Mouse (Mus musculus): ENCODE measurements at regions not wholly inside any gene's neighbourhood (a gene's known extent, or its start where the extent isn't known, plus 50 kb on each side); places are given as distances from the start of the nearest gene placed in this dataset.
A peak's percentile ranks its signal among the peaks of the same experiment; 100 is the strongest.

DNA sequence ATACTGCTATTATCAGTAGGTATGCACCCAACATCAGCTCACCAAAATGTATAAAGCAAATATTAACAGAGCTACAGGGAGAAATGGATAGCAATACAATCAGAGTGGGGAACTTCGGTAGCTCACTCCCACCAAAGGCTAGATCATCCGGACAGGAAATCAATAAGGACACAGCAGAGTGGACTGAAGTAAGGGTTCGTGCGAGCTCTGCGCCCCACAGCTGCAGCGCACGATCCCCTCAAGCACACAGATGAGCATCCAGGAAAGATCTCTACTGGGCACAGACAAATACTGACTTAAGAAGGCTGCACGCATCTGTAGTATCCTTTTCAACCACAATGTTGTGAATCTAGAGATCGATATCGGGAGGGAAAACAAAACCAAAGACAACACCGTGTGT is 517.5 kb upstream of the Adamts16 start:
- Histone ChIP-seq H3K4me1 (ENCODE audit: control insufficient read depth, insufficient read depth, low read length) (no peaks in the 10 kb centered on the region), H3K36me3 (ENCODE audit: control insufficient read depth, insufficient read depth, low read length) (no peaks in the 10 kb centered on the region), H3K4me2 (ENCODE audit: low read length) (no peak overlapping the region), H3K4me3 (ENCODE audit: low read depth, low read length) (no peak overlapping the region), H3K27ac (ENCODE audit: low read depth, low read length) (no peak overlapping the region), H3K9ac (ENCODE audit: low read length) (no peak overlapping the region), H3K27me3 (replicated peaks; ENCODE audit: control insufficient read depth, insufficient read depth, low read length) (0 out of 2 replicates have a peak, but pooled peaks cover 3% of the 10 kb centered on the region), H3K9me3 (replicated peaks; ENCODE audit: control insufficient read depth, low read length) (no peaks in the 10 kb centered on the region)
- DNase-seq (ENCODE audit: low spot score) (no peak), ATAC-seq (no peak)
- WGBS, result 88% methylated on average over 11 of the region's 11 CpGs

DNA sequence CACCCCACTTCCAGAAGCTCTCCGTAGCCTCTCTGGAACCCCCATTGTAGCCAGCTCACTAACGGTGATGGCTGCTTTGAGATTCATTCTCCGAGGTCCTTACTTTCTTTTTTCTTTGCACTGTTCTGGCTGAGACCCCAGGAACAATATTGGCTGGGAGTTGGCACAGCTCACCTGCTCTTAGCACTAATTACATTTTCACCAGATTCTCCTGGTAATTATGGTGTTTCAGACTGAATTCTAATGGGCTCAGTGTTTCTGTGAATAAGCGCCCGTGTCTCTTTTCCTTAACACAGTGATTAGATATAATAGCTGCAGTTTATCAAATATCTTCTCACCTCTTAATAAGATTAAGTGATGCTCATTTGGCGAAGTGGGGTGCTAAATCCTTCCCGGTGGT is 509.2 kb upstream of the Adamts16 start:
- WGBS, result 14% methylated on average over 7 of the region's 7 CpGs
- H3K9me3 ChIP-seq (replicated peaks; ENCODE audit: control insufficient read depth, low read length), result no peaks in the 10 kb centered on the region
- 0 out of 2 replicates have a peak, but pooled peaks have one; percentile 48 for ATAC-seq
- no peak overlapping the region for H3K9ac ChIP-seq (ENCODE audit: low read length)
- no peak overlapping the region for H3K4me2 ChIP-seq (ENCODE audit: low read length)
- peaks cover 14% of the 10 kb centered on the region; the same call in 1 of the 2 replicates for H3K27me3 ChIP-seq (replicated peaks; ENCODE audit: control insufficient read depth, insufficient read depth, low read length)
- H3K27ac ChIP-seq (ENCODE audit: low read depth, low read length), result no peak overlapping the region
- DNase-seq (ENCODE audit: low spot score), result peak; percentile 73
- H3K36me3 ChIP-seq (ENCODE audit: control insufficient read depth, insufficient read depth, low read length), result no peaks in the 10 kb centered on the region
- H3K4me3 ChIP-seq (ENCODE audit: low read depth, low read length), result no peak overlapping the region
- 0 out of 2 replicates have a peak, but pooled peaks cover 2% of the 10 kb centered on the region for H3K4me1 ChIP-seq (ENCODE audit: control insufficient read depth, insufficient read depth, low read length)

DNA sequence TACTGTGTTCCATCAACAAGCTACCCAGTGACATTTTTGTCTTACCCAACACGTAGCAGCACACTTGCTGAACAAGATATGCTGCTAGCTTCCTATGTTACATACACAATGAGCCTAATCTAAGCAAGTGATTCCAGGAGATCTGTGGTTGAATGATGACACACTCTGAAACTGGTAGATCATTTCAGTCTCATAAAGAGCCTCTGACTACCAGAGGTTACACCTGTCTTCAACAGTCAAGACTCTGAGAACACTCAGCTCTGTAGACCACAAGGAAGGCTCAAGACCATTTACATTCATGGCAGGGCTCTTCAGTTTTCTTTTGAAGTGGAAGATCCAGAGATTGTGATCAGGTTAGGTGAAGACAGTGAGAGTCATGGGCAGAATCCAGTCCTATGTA is 501.3 kb upstream of the Adamts16 start:
- Histone ChIP-seq H3K9ac (ENCODE audit: low read length) (no peak overlapping the region), H3K27me3 (replicated peaks; ENCODE audit: control insufficient read depth, insufficient read depth, low read length) (no peaks in the 10 kb centered on the region), H3K36me3 (ENCODE audit: control insufficient read depth, insufficient read depth, low read length) (no peaks in the 10 kb centered on the region), H3K4me2 (ENCODE audit: low read length) (no peak overlapping the region), H3K4me3 (ENCODE audit: low read depth, low read length) (no peak overlapping the region), H3K4me1 (ENCODE audit: control insufficient read depth, insufficient read depth, low read length) (no peaks in the 10 kb centered on the region), H3K9me3 (replicated peaks; ENCODE audit: control insufficient read depth, low read length) (no peaks in the 10 kb centered on the region), H3K27ac (ENCODE audit: low read depth, low read length) (no peak overlapping the region)
- WGBS, result 92% methylated on average over 1 of the region's 1 CpGs
- no peak for DNase-seq (ENCODE audit: low spot score)
- no peak for ATAC-seq

DNA sequence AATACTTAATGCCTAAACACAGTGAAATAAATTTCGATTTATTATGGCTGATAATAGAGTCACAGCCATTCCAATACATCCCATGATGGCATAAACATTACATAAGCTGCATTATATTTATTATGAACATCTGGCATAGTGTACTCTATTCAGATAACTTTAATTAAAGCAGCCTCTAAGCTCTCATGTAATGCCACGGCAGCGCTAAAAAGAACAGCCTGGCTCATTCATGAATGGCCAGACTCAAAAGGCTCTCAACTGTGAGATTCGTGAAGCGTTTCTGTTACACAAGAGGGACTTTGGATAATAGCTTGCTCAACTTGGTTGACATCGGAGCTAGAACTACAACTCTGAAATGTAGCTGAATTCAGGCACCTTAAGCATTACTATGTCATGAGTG is 497.1 kb upstream of the Adamts16 start:
- H3K4me1 ChIP-seq (ENCODE audit: control insufficient read depth, insufficient read depth, low read length), result no peaks in the 10 kb centered on the region
- no peak overlapping the region for H3K27ac ChIP-seq (ENCODE audit: low read depth, low read length)
- H3K36me3 ChIP-seq (ENCODE audit: control insufficient read depth, insufficient read depth, low read length), result no peaks in the 10 kb centered on the region
- no peak overlapping the region for H3K4me3 ChIP-seq (ENCODE audit: low read depth, low read length)
- no peaks in the 10 kb centered on the region for H3K9me3 ChIP-seq (replicated peaks; ENCODE audit: control insufficient read depth, low read length)
- 0 out of 2 replicates have a peak, but pooled peaks cover 3% of the 10 kb centered on the region for H3K27me3 ChIP-seq (replicated peaks; ENCODE audit: control insufficient read depth, insufficient read depth, low read length)
- no peak overlapping the region for H3K9ac ChIP-seq (ENCODE audit: low read length)
- peak; percentile 60 for ATAC-seq
- no peak overlapping the region for H3K4me2 ChIP-seq (ENCODE audit: low read length)
- whole genome bisulfite sequencing, result 6% methylated on average over 6 of the region's 6 CpGs
- DNase-seq (ENCODE audit: low spot score), result peak; percentile 70

DNA sequence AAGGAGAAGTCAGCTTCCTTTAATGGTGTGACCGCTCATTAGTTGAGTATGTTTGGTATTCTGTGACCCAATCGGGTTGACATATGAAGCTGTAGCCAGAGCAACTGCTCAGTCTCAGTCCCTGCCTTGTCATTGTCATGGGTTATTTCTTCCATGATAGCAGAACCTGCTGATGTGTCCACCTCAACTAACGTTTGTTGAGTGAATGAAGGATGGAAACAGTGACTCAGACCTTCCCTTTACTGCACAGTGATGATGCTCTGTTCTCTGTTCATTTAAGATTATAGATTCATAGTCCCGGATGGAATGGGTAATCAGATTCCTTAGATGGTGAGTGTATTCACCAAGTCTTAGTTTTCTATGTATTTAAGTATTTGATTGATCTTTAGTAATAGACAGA is 493.3 kb upstream of the Adamts16 start:
- no peaks in the 10 kb centered on the region for H3K36me3 ChIP-seq (ENCODE audit: control insufficient read depth, insufficient read depth, low read length)
- H3K9me3 ChIP-seq (replicated peaks; ENCODE audit: control insufficient read depth, low read length), result no peaks in the 10 kb centered on the region
- 0 out of 2 replicates have a peak, but pooled peaks cover 6% of the 10 kb centered on the region for H3K27me3 ChIP-seq (replicated peaks; ENCODE audit: control insufficient read depth, insufficient read depth, low read length)
- no peak for DNase-seq (ENCODE audit: low spot score)
- WGBS, result 87% methylated on average over 4 of the region's 4 CpGs
- H3K4me1 ChIP-seq (ENCODE audit: control insufficient read depth, insufficient read depth, low read length), result no peaks in the 10 kb centered on the region
- no peak overlapping the region for H3K4me2 ChIP-seq (ENCODE audit: low read length)
- no peak overlapping the region for H3K9ac ChIP-seq (ENCODE audit: low read length)
- H3K27ac ChIP-seq (ENCODE audit: low read depth, low read length), result no peak overlapping the region
- H3K4me3 ChIP-seq (ENCODE audit: low read depth, low read length), result no peak overlapping the region
- no peak for ATAC-seq

DNA sequence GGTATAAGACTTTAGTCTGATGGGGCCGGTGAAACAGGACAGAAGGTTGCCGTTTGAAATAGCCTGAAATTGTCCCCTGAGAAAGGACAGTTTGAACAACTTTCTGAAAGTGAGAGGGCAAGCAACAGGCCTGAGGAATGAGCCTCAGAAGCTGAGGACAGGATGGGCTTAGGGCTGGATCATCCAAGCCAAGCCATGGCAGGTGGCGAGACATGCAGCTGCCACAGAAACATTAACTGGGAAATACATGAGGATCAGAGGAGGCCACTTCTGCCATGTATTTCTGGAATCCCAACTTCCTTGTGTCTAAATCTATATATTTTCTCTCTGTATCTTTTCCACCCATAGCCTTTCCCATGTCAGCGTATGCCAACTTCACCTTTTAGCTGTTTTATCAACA is 491.5 kb upstream of the Adamts16 start:
- H3K9me3 ChIP-seq (replicated peaks; ENCODE audit: control insufficient read depth, low read length), result no peaks in the 10 kb centered on the region
- no peak overlapping the region for H3K4me3 ChIP-seq (ENCODE audit: low read depth, low read length)
- H3K9ac ChIP-seq (ENCODE audit: low read length), result no peak overlapping the region
- 92% methylated on average over 4 of the region's 4 CpGs for WGBS
- DNase-seq (ENCODE audit: low spot score) (no peak), ATAC-seq (no peak)
- 0 out of 2 replicates have a peak, but pooled peaks cover 6% of the 10 kb centered on the region for H3K27me3 ChIP-seq (replicated peaks; ENCODE audit: control insufficient read depth, insufficient read depth, low read length)
- no peak overlapping the region for H3K4me2 ChIP-seq (ENCODE audit: low read length)
- H3K36me3 ChIP-seq (ENCODE audit: control insufficient read depth, insufficient read depth, low read length), result no peaks in the 10 kb centered on the region
- no peaks in the 10 kb centered on the region for H3K4me1 ChIP-seq (ENCODE audit: control insufficient read depth, insufficient read depth, low read length)
- no peak overlapping the region for H3K27ac ChIP-seq (ENCODE audit: low read depth, low read length)

DNA sequence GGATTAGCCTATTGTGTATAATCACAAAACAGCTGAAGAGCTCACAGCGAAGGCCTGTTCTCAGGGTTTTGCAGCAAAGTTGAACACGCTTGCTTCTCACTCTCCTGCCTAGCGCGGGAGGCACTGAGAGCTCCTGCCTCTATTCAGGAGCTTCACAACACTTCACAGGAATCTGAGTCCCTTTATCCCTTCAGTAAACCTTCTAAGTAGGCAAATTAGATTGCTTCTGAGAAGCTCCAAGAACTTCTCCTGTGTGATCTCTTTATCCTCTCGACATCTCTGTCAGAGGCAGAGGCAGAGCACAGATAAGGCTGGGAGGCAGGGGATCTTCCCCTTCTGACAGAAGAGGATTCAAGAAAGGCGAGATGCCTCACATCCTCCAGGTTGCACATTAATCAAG is 488.7 kb upstream of the Adamts16 start:
- Histone ChIP-seq H3K27me3 (replicated peaks; ENCODE audit: control insufficient read depth, insufficient read depth, low read length) (0 out of 2 replicates have a peak, but pooled peaks cover 3% of the 10 kb centered on the region), H3K4me1 (ENCODE audit: control insufficient read depth, insufficient read depth, low read length) (no peaks in the 10 kb centered on the region), H3K4me3 (ENCODE audit: low read depth, low read length) (no peak overlapping the region), H3K27ac (ENCODE audit: low read depth, low read length) (no peak overlapping the region), H3K36me3 (ENCODE audit: control insufficient read depth, insufficient read depth, low read length) (no peaks in the 10 kb centered on the region), H3K9ac (ENCODE audit: low read length) (no peak overlapping the region), H3K9me3 (replicated peaks; ENCODE audit: control insufficient read depth, low read length) (no peaks in the 10 kb centered on the region), H3K4me2 (ENCODE audit: low read length) (no peak overlapping the region)
- ATAC-seq (no peak), DNase-seq (ENCODE audit: low spot score) (peak; percentile 4)
- 10% methylated on average over 6 of the region's 6 CpGs for WGBS

DNA sequence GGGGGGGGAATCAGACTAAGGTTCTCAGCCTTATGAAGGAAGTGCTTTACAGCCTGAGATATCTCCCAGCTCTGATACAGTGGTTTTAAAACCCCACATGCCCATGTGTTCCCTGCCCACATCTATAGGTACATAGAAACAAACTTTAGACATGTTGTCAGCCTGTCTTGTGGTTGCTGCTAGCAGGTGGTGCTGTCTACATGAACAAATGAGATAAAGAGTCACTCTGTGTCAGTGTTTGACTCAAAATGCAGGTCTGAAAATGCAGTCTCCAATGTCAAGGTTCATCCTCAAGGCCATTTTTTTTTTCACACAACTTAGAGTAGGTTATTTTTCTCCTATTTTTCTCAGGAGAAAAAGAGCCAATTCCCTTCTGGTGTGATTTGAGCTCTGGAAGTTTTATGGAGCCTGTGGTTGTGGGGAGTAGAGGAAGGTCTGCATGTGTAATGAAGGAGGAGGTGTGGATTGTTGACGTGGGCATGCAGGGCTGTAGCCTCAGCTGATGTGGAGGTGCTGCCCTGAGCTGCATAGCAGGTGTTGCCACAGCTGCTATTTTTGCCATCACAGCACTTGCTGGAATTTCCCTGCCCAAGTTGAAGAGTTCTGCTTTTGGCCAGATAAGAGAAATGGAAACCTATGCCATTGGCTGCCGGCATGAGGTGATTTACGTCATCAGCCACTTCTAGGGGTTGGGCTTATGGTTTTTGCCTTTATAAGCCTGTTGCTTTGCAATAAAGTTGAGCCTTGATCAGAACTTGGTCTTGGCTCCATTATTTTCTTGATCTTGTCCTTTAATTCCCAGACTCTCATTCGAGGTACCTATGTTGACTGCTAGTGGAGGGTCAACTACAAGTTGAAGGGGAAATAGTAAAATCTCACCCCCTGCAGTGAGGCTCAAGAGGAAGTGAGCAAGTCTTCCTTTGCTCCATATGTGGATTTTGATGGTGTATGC is 486.5 kb upstream of the Adamts16 start:
- H3K9me3 ChIP-seq (replicated peaks; ENCODE audit: control insufficient read depth, low read length), result no peaks in the 10 kb centered on the region
- 81% methylated on average over 4 of the region's 4 CpGs for WGBS
- H3K36me3 ChIP-seq (ENCODE audit: control insufficient read depth, insufficient read depth, low read length), result no peaks in the 10 kb centered on the region
- ATAC-seq (no peak), DNase-seq (ENCODE audit: low spot score) (no peak)
- no peaks in the 10 kb centered on the region for H3K4me1 ChIP-seq (ENCODE audit: control insufficient read depth, insufficient read depth, low read length)
- no peak overlapping the region for H3K27ac ChIP-seq (ENCODE audit: low read depth, low read length)
- H3K4me2 ChIP-seq (ENCODE audit: low read length), result no peak overlapping the region
- 0 out of 2 replicates have a peak, but pooled peaks cover 3% of the 10 kb centered on the region for H3K27me3 ChIP-seq (replicated peaks; ENCODE audit: control insufficient read depth, insufficient read depth, low read length)
- no peak overlapping the region for H3K4me3 ChIP-seq (ENCODE audit: low read depth, low read length)
- H3K9ac ChIP-seq (ENCODE audit: low read length), result no peak overlapping the region

DNA sequence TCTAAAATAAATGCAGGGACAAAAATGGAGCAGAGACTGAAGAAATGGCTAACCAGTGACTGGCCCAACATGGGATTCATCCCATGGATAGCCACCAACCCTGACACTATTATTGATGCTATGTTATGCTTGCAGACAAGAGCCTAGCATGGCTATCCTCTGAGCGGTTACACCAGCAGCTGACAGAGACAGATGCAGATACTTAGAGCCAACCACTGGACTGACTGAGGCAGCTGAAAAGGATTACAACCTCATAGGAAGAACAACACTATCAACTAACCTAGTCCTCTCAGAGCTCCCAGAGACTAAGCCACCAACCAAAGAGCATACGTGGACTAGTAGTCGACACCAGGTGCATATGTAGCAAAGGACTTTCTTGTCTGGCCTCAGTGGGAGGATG is 478.9 kb upstream of the Adamts16 start:
- H3K4me3 ChIP-seq (ENCODE audit: low read depth, low read length), result no peak overlapping the region
- H3K27me3 ChIP-seq (replicated peaks; ENCODE audit: control insufficient read depth, insufficient read depth, low read length), result no peaks in the 10 kb centered on the region
- no peaks in the 10 kb centered on the region for H3K36me3 ChIP-seq (ENCODE audit: control insufficient read depth, insufficient read depth, low read length)
- H3K9me3 ChIP-seq (replicated peaks; ENCODE audit: control insufficient read depth, low read length), result no peaks in the 10 kb centered on the region
- DNase-seq (ENCODE audit: low spot score) (no peak), ATAC-seq (no peak)
- WGBS, result 85% methylated on average over 3 of the region's 3 CpGs
- no peaks in the 10 kb centered on the region for H3K4me1 ChIP-seq (ENCODE audit: control insufficient read depth, insufficient read depth, low read length)
- no peak overlapping the region for H3K27ac ChIP-seq (ENCODE audit: low read depth, low read length)
- H3K9ac ChIP-seq (ENCODE audit: low read length), result no peak overlapping the region
- H3K4me2 ChIP-seq (ENCODE audit: low read length), result no peak overlapping the region
